Mouse (Mus musculus): ENCODE results near the gene Hpcal1. TPM values are rescaled to one million over a fixed set of nuclear protein-coding genes. Genes with fewer than 3 reads are reported as not detected.
A peak's percentile ranks its signal among the peaks of the same experiment; 100 is the strongest.

The Hpcal1 gene
- polyA plus RNA-seq, 1 experiment from 2014 or later, result 20.3 TPM

GRCm38 (mm10) chr12:17689931-17690563, 609 bp upstream of the Hpcal1 start:
- H3K27ac ChIP-seq (replicated peaks), result peak overlapping the region; percentile 70
- peak; percentile 85 for ATAC-seq (ENCODE audit: insufficient read depth)
- H3K4me2 ChIP-seq, result peak overlapping the region; percentile 86
- peak overlapping the region; percentile 69 for H3K4me3 ChIP-seq (replicated peaks)
- 8% methylated on average over 20 of the region's 20 CpGs for WGBS (ENCODE audit: insufficient replicate concordance)
- H3K27me3 ChIP-seq, result peaks cover 30% of the 10 kb centered on the region
- peaks cover 47% of the 10 kb centered on the region for H3K4me1 ChIP-seq (replicated peaks)
- H3K9me3 ChIP-seq (replicated peaks), result no peaks in the 10 kb centered on the region
- H3K36me3 ChIP-seq (replicated peaks), result no peaks in the 10 kb centered on the region
- 0 out of 2 replicates have a peak overlapping the region, but pooled peaks have one; percentile 32 for H3K9ac ChIP-seq

GRCm38 (mm10) chr12:17691320-17691876, 742 bp downstream of the Hpcal1 start:
- peak overlapping the region; percentile 46 for H3K27ac ChIP-seq (replicated peaks)

GRCm38 (mm10) chr12:17691891-17692321, 1.2 kb downstream of the Hpcal1 start:
- peak overlapping the region; percentile 86 for H3K4me2 ChIP-seq
- peaks cover 30% of the 10 kb centered on the region for H3K27me3 ChIP-seq
- H3K9ac ChIP-seq, result peak overlapping the region; percentile 53
- peak overlapping the region; percentile 69 for H3K4me3 ChIP-seq (replicated peaks)
- H3K27ac ChIP-seq (replicated peaks), result peak overlapping the region; percentile 46
- peaks cover 48% of the 10 kb centered on the region for H3K4me1 ChIP-seq (replicated peaks)
- no peak for ATAC-seq (ENCODE audit: insufficient read depth)
- no peaks in the 10 kb centered on the region for H3K9me3 ChIP-seq (replicated peaks)
- under 1% methylated on average over 23 of the region's 23 CpGs for WGBS (ENCODE audit: insufficient replicate concordance)
- H3K36me3 ChIP-seq (replicated peaks), result no peaks in the 10 kb centered on the region

More at GRCm38 (mm10) chr12:17691320-17691876, 742 bp downstream of the Hpcal1 start:
- H3K9ac ChIP-seq, result peak overlapping the region; percentile 53
- peak overlapping the region; percentile 69 for H3K4me3 ChIP-seq (replicated peaks)
- peak overlapping the region; percentile 86 for H3K4me2 ChIP-seq
- no peaks in the 10 kb centered on the region for H3K9me3 ChIP-seq (replicated peaks)
- H3K36me3 ChIP-seq (replicated peaks), result no peaks in the 10 kb centered on the region
- WGBS (ENCODE audit: insufficient replicate concordance), result under 1% methylated on average over 30 of the region's 30 CpGs
- no peak for ATAC-seq (ENCODE audit: insufficient read depth)
- peaks cover 30% of the 10 kb centered on the region for H3K27me3 ChIP-seq
- peaks cover 48% of the 10 kb centered on the region for H3K4me1 ChIP-seq (replicated peaks)

- peak overlapping the region; percentile 69 for H3K4me3 ChIP-seq (replicated peaks)
- H3K4me1 ChIP-seq (replicated peaks), result peaks cover 48% of the 10 kb centered on the region
- H3K9me3 ChIP-seq (replicated peaks), result no peaks in the 10 kb centered on the region
- H3K9ac ChIP-seq, result peak overlapping the region; percentile 53; the same call in 1 of the 2 replicates
- no peak overlapping the region for H3K27ac ChIP-seq (replicated peaks)
- H3K4me2 ChIP-seq, result peak overlapping the region; percentile 86
- ATAC-seq (ENCODE audit: insufficient read depth), result no peak
- H3K27me3 ChIP-seq, result peaks cover 30% of the 10 kb centered on the region
- 53% methylated on average over 5 of the region's 5 CpGs for WGBS (ENCODE audit: insufficient replicate concordance)
- no peaks in the 10 kb centered on the region for H3K36me3 ChIP-seq (replicated peaks)
These were observed 1.7 kb downstream of the Hpcal1 start for GRCm38 (mm10) chr12:17692356-17692755.

GRCm38 (mm10) chr12:17692953-17693352, 2.3 kb downstream of the Hpcal1 start:
- no peak for ATAC-seq (ENCODE audit: insufficient read depth)
- peaks cover 30% of the 10 kb centered on the region for H3K27me3 ChIP-seq
- H3K36me3 ChIP-seq (replicated peaks), result no peaks in the 10 kb centered on the region
- 0 out of 2 replicates have a peak overlapping the region, but pooled peaks have one; percentile 86 for H3K4me2 ChIP-seq
- no peak overlapping the region for H3K9ac ChIP-seq
- H3K4me3 ChIP-seq (replicated peaks), result no peak overlapping the region
- H3K9me3 ChIP-seq (replicated peaks), result no peaks in the 10 kb centered on the region
- peaks cover 48% of the 10 kb centered on the region for H3K4me1 ChIP-seq (replicated peaks)
- no peak overlapping the region for H3K27ac ChIP-seq (replicated peaks)
- WGBS (ENCODE audit: insufficient replicate concordance), result 65% methylated on average over 4 of the region's 4 CpGs

DNA sequence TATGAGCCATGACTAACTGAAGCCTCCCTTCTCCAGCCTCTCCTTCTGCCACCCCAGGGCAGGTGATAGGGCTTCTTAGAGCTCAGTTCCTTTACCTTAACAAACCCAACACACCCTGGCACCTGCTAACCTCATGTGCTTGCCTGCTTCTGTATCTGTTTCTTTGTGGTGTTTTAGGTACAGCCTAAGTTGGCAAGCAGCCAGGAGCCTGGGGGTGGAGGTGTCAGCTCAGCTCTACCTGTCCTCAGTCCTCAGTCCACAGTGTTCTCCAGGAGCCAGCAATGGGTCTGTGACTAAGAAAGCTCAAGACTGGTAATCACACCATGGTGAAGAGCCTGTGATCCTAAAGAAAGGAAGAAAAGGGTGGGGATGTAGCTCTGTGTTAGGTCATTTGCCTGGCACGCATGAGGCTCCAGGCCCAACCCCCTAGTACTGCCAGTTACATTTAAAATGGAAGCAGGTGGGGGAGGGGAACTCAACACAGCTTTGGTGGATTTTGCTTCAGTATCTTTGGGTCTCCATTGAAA, 4.0 kb downstream of the Hpcal1 start:
- WGBS (ENCODE audit: insufficient replicate concordance), result 43% methylated on average over 1 of the region's 1 CpGs
- Histone ChIP-seq H3K27me3 (peaks cover 30% of the 10 kb centered on the region), H3K4me2 (no peak overlapping the region), H3K9me3 (replicated peaks) (no peaks in the 10 kb centered on the region), H3K4me1 (replicated peaks) (peaks cover 52% of the 10 kb centered on the region), H3K9ac (no peak overlapping the region), H3K27ac (replicated peaks) (no peak overlapping the region), H3K36me3 (replicated peaks) (no peaks in the 10 kb centered on the region), H3K4me3 (replicated peaks) (no peak overlapping the region)
- no peak for ATAC-seq (ENCODE audit: insufficient read depth)

DNA sequence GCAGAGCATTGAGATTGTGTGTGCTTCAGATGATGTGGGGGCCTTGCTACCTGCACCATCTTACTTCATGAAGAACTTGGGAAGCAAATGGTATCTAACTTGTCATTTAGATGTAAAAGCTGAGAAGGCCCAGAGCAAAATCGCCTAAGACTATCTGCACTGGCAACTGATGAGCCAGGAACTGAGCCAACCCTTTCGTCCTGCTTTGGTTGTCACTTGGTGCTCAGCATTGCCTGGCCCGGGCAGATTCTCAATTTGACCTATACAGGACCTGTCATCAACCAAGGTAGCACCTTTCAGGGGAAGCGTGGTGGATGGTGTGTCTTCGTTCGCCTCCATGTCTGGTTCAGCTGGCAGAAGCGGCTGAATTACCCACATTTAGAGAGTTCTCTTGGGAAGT, 5.7 kb downstream of the Hpcal1 start:
- Histone ChIP-seq H3K9ac (no peak overlapping the region), H3K9me3 (replicated peaks) (no peaks in the 10 kb centered on the region), H3K4me2 (no peak overlapping the region), H3K4me1 (replicated peaks) (peaks cover 46% of the 10 kb centered on the region), H3K36me3 (replicated peaks) (no peaks in the 10 kb centered on the region), H3K4me3 (replicated peaks) (no peak overlapping the region), H3K27ac (replicated peaks) (no peak overlapping the region), H3K27me3 (peaks cover 20% of the 10 kb centered on the region)
- ATAC-seq (ENCODE audit: insufficient read depth), result no peak
- 65% methylated on average over 7 of the region's 7 CpGs for WGBS (ENCODE audit: insufficient replicate concordance)

GRCm38 (mm10) chr12:17698934-17699333, 8.3 kb downstream of the Hpcal1 start:
- no peaks in the 10 kb centered on the region for H3K36me3 ChIP-seq (replicated peaks)
- no peaks in the 10 kb centered on the region for H3K27me3 ChIP-seq
- WGBS (ENCODE audit: insufficient replicate concordance), result 58% methylated on average over 4 of the region's 4 CpGs
- no peak for ATAC-seq (ENCODE audit: insufficient read depth)
- no peak overlapping the region for H3K9ac ChIP-seq
- no peaks in the 10 kb centered on the region for H3K9me3 ChIP-seq (replicated peaks)
- peaks cover 43% of the 10 kb centered on the region for H3K4me1 ChIP-seq (replicated peaks)
- H3K4me3 ChIP-seq (replicated peaks), result no peak overlapping the region
- H3K4me2 ChIP-seq, result no peak overlapping the region
- 0 out of 2 replicates have a peak overlapping the region, but pooled peaks have one; percentile 16 for H3K27ac ChIP-seq (replicated peaks)

DNA sequence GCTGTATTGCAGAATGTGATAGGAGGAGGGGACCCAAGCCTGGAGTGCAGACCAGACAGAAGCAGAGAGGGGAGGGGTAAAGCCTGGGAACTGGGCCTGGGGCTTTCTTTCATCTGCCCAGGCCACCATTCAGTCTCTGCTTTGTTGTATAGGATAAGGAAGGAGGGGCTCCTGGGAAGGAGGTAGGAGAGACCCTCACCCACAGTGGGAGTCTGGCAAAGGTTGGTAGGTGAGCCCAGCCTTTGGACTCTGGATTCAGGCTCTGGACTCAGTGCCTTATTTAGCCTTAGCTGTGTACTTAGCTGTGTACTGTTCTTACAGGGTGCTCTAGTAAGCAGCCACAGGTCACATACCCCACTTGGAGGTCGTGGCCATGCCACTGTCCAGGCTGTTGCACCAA, 8.8 kb downstream of the Hpcal1 start:
- Histone ChIP-seq H3K9me3 (replicated peaks) (no peaks in the 10 kb centered on the region), H3K27ac (replicated peaks) (peak overlapping the region; percentile 16; the same call in 1 of the 2 replicates), H3K27me3 (no peaks in the 10 kb centered on the region), H3K4me2 (peak overlapping the region; percentile 13; the same call in 1 of the 2 replicates), H3K4me3 (replicated peaks) (no peak overlapping the region), H3K36me3 (replicated peaks) (no peaks in the 10 kb centered on the region), H3K9ac (no peak overlapping the region), H3K4me1 (replicated peaks) (peaks cover 44% of the 10 kb centered on the region)
- peak; percentile 62 for ATAC-seq (ENCODE audit: insufficient read depth)
- WGBS (ENCODE audit: insufficient replicate concordance), result 31% methylated on average over 1 of the region's 1 CpGs

DNA sequence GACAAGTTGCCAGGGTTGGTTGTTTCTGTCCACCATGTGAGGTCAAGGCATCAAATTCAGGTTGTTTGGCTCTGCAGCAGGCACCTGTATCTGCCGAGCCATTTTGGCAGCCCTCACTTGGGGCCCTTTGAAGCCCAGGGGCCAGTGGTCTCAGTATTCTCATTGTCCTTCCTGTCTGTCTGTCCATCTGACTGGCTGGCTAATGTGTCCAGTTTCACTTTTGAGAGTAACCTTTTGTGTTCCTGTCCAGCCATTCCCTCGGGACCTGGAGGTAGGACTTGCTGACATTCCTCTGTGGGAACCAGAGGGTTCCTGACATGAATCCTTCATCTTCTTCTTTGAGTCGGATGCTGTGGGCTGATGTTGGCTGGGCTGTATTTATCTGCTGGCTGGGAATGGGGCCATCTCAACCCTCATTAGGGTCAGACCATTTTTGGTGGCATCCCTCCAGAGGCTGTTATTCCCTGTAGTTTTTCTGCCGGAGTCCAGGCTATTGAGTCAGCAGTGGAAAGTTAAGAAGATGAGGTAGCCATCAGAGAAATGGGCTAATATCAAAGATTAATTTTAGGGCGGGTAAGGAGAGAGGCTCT, 10.6 kb downstream of the Hpcal1 start:
- no peak for ATAC-seq (ENCODE audit: insufficient read depth)
- H3K4me1 ChIP-seq (replicated peaks), result peaks cover 37% of the 10 kb centered on the region

DNA sequence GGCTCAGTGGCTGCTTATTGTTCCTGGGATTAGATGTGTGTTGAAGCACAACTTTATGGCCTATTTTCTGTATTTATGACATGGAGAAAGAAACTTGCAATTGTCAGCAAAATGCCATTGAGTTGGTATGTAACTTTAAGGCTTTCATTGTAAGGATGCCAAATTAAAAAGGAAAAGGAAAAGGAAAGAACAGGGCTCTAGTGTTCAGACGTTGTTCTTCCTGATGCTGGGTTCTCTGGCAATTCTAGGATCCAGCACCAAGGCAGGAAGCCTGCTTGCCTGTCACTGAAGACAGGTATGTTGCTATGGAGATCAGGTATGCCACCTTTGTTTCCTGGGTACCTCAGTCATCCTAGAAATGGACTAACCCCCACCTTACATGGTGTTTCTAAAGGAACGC, 11.1 kb downstream of the Hpcal1 start:
- no peak for ATAC-seq (ENCODE audit: insufficient read depth)
- H3K9me3 ChIP-seq (replicated peaks), result no peaks in the 10 kb centered on the region
- H3K4me3 ChIP-seq (replicated peaks), result no peak overlapping the region
- no peaks in the 10 kb centered on the region for H3K27me3 ChIP-seq
- WGBS (ENCODE audit: insufficient replicate concordance), result 58% methylated on average over 2 of the region's 2 CpGs
- H3K4me1 ChIP-seq (replicated peaks), result peaks cover 37% of the 10 kb centered on the region
- 0 out of 2 replicates have a peak overlapping the region, but pooled peaks have one; percentile 38 for H3K27ac ChIP-seq (replicated peaks)
- no peak overlapping the region for H3K4me2 ChIP-seq
- no peaks in the 10 kb centered on the region for H3K36me3 ChIP-seq (replicated peaks)
- no peak overlapping the region for H3K9ac ChIP-seq

More for the DNA sequence above, 10.6 kb downstream of the Hpcal1 start:
- H3K27ac ChIP-seq (replicated peaks), result no peak overlapping the region
- no peaks in the 10 kb centered on the region for H3K36me3 ChIP-seq (replicated peaks)
- no peak overlapping the region for H3K9ac ChIP-seq
- no peaks in the 10 kb centered on the region for H3K27me3 ChIP-seq
- H3K4me3 ChIP-seq (replicated peaks), result no peak overlapping the region
- no peak overlapping the region for H3K4me2 ChIP-seq
- H3K9me3 ChIP-seq (replicated peaks), result no peaks in the 10 kb centered on the region
- WGBS (ENCODE audit: insufficient replicate concordance), result 53% methylated on average over 5 of the region's 5 CpGs

All from liver, embryonic 15.5 days (tissue).